Mouse (Mus musculus) limb, embryonic 14.5 days (tissue): Measurements from ENCODE around the gene Alpl. TPM values are rescaled to one million over a fixed set of nuclear protein-coding genes. Genes with fewer than 3 reads are reported as not detected.

Source experiments
- ATAC-seq: fragments of 200-750 bp; cut with Nextera tagmentation; 2 replicates; pipeline ENCODE4 v1.8.0; 2017; ENCODE audit warnings: low read depth, moderate number of reproducible peaks, moderate TSS enrichment; ENCODE audit not compliant: low FRiP score
- DNase-seq: peaks from one replicate; pipeline ENCODE4 v3.0.0-alpha.2; 2015; ENCODE audit warnings: low spot score
- H3K27ac ChIP-seq: fragments of 300-500 bp; sonication (generic); replicated peaks from 2 replicates; pipeline ENCODE4 v1.5.1; 2014; ENCODE audit warnings: low read depth, mild to moderate bottlenecking, low read length, moderate library complexity, mixed read lengths
- H3K27me3 ChIP-seq: fragments of 300-500 bp; sonication (generic); 2 replicates; pipeline ENCODE4 v1.6.1; 2014; ENCODE audit warnings: low read length, mixed read lengths; ENCODE audit not compliant: control insufficient read depth, insufficient read depth
- H3K36me3 ChIP-seq: fragments of 300-500 bp; sonication (generic); 2 replicates; pipeline ENCODE4 v1.6.1; 2014; ENCODE audit warnings: mild to moderate bottlenecking, low read length, moderate library complexity, mixed read lengths; ENCODE audit not compliant: control insufficient read depth, insufficient read depth
- H3K4me1 ChIP-seq: fragments of 300-500 bp; sonication (generic); 2 replicates; pipeline ENCODE4 v1.6.1; 2014; ENCODE audit warnings: antibody characterized with exemption, low read length, mixed read lengths; ENCODE audit not compliant: control insufficient read depth, insufficient read depth
- H3K4me2 ChIP-seq: fragments of 300-500 bp; sonication (generic); replicated peaks from 2 replicates; pipeline ENCODE4 v1.6.1; 2014; ENCODE audit warnings: low read depth, mild to moderate bottlenecking, low read length, moderate library complexity; ENCODE audit not compliant: severe bottlenecking
- H3K4me3 ChIP-seq: fragments of 300-500 bp; sonication (generic); replicated peaks from 2 replicates; pipeline ENCODE4 v1.5.1; 2014; ENCODE audit warnings: low read length
- H3K9ac ChIP-seq: fragments of 300-500 bp; sonication (generic); 2 replicates; pipeline ENCODE4 v1.6.1; 2014; ENCODE audit warnings: mild to moderate bottlenecking, low read depth, low read length, moderate library complexity; ENCODE audit not compliant: severe bottlenecking
- H3K9me3 ChIP-seq: fragments of 300-500 bp; sonication (generic); 2 replicates; pipeline ENCODE4 v1.6.1; 2016; ENCODE audit warnings: low read length; ENCODE audit not compliant: control insufficient read depth
- POLR2A ChIP-seq: fragments of 200-500 bp; IDR thresholded peaks from 2 replicates; pipeline ENCODE4 v1.8.0; 2012; ENCODE audit warnings: inconsistent platforms, mild to moderate bottlenecking, moderate library complexity, borderline replicate concordance; ENCODE audit not compliant: insufficient read depth, insufficient read length; ENCODE audit errors: extremely low read depth
- WGBS: fragments of 180-500 bp; shearing (Covaris S2); extraction: QIAGEN DNeasy Blood & Tissue Kit; methylation state at CpG from one replicate; pipeline ENCODE4 v1.1.7; 2014; 5-methylcytosine and 5-hydroxymethylcytosine counted together
- polyA plus RNA-seq, 2 experiments: library from polyadenylated mRNA; depleted of rRNA in 1 of 2; stranded (reverse) in 1 of 2; unstranded in 1 of 2; fragments of >200 nt; fragmentation: Nextera tagmentation in 1 of 2; extraction: Ambion mirVana in 1 of 2; gene quantifications; 2 replicates each; pipeline versions ENCODE4 v1.2.1 to v1.2.3; 2012 to 2014

The Alpl gene
- polyA plus RNA-seq, 2 experiments = 28.0 to 31.4 TPM

DNA sequence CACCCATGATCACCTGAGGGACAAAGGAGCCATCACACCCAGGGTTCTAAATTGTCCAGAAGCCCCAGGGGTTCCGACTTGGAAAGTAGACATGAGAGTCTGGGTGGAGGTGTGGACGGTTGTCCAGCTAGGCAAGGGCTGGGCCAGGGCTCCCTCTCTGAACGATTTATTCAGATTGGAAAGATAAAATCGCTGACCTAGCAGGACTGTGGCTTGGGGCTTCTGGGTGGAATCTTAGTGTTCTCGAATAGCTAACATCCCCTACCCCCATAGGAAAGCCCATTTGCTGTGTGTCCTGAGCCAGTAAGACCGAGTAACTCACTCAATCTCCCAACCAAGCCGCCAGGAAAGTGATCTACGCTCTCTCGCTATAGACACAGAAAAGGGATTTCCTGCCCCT is 46.5 kb downstream of the Alpl start:
- no peak for TF ChIP-seq POLR2A
- Histone ChIP-seq H3K9ac (no peak overlapping the region), H3K9me3 (no peaks in the 10 kb centered on the region), H3K36me3 (no peaks in the 10 kb centered on the region), H3K27ac (no peak overlapping the region), H3K27me3 (no peaks in the 10 kb centered on the region), H3K4me1 (peaks cover 17% of the 10 kb centered on the region), H3K4me3 (no peak overlapping the region), H3K4me2 (no peak overlapping the region)
- DNase-seq = no peak
- WGBS = 69% methylated on average over 9 of the region's 9 CpGs
- ATAC-seq = no peak

DNA sequence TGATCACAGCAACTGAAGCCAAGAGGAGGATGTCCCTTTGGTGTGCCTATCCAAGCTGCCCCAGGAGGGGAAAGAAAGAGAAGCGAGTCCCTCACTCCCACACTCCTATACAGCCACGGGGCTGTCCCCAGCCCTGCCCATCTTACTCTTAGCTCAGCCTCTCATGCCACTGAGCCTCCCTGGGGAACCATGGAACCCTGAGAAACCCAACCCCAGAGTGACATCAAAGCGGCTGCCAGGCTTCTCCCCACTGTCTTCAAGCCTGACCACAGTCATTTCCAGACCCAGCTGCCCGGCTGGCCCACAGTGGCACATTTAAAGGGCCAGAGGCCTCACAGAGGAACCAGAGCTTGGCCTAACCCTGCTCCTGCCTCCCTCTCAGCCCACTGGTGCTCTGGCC is 47.5 kb downstream of the Alpl start:
- H3K27ac ChIP-seq = no peak overlapping the region
- ATAC-seq = no peak
- no peaks in the 10 kb centered on the region for H3K36me3 ChIP-seq
- peaks cover 17% of the 10 kb centered on the region for H3K4me1 ChIP-seq
- no peak overlapping the region for H3K4me2 ChIP-seq
- no peak for TF ChIP-seq POLR2A
- H3K9me3 ChIP-seq = no peaks in the 10 kb centered on the region
- WGBS = 65% methylated on average over 4 of the region's 4 CpGs
- H3K4me3 ChIP-seq = no peak overlapping the region
- no peak overlapping the region for H3K9ac ChIP-seq
- DNase-seq = no peak
- H3K27me3 ChIP-seq = no peaks in the 10 kb centered on the region

DNA sequence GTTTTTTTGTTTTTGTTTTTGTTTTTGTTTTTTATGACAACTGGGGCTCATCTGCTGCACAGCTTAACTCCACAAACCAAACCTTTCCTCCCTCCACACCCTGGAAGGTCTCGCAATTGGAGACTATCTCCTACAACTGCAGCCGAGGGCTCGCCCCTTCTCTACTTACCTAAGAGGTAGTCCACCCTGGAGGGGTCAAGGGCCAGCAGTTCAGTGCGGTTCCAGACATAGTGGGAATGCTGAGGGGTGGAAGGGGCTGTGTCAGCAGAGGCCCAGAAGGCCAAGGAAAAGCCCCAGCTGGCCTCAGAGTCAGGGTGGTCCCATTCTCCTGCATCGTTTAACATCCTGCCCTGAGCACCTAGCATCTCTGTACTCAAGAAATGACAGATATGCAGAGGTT is 48.6 kb downstream of the Alpl start:
- Histone ChIP-seq H3K27me3 (no peaks in the 10 kb centered on the region), H3K4me2 (no peak overlapping the region), H3K36me3 (no peaks in the 10 kb centered on the region), H3K4me1 (peaks cover 15% of the 10 kb centered on the region), H3K9me3 (no peaks in the 10 kb centered on the region), H3K9ac (no peak overlapping the region), H3K4me3 (no peak overlapping the region), H3K27ac (no peak overlapping the region)
- 85% methylated on average over 5 of the region's 5 CpGs for WGBS
- no peak for ATAC-seq
- TF ChIP-seq POLR2A = no peak
- DNase-seq = no peak

DNA sequence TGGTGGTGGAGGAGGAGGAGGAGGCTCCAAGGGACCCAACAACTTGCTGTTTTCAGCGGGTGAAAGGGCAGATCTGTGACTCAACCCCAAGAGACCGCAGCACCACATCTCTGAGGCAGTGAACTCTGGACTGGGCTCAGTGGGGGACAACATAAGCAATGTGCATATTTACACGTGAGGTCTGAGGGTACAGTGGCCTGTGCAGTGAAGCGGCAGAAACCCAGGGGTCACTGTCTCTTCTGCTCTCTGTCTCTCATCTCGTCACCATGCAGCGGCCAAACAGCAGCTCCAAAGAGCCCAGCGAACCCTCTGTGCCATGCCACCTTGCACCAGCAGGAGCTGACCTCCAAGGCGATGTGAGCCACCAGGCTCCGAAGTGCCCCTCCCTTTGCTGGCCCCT is 49.1 kb downstream of the Alpl start:
- Histone ChIP-seq H3K9ac (no peak overlapping the region), H3K27ac (no peak overlapping the region), H3K9me3 (no peaks in the 10 kb centered on the region), H3K4me2 (no peak overlapping the region), H3K27me3 (no peaks in the 10 kb centered on the region), H3K4me1 (peaks cover 12% of the 10 kb centered on the region), H3K4me3 (no peak overlapping the region), H3K36me3 (no peaks in the 10 kb centered on the region)
- 85% methylated on average over 9 of the region's 9 CpGs for WGBS
- ATAC-seq = no peak
- DNase-seq = no peak
- TF ChIP-seq POLR2A = no peak

DNA sequence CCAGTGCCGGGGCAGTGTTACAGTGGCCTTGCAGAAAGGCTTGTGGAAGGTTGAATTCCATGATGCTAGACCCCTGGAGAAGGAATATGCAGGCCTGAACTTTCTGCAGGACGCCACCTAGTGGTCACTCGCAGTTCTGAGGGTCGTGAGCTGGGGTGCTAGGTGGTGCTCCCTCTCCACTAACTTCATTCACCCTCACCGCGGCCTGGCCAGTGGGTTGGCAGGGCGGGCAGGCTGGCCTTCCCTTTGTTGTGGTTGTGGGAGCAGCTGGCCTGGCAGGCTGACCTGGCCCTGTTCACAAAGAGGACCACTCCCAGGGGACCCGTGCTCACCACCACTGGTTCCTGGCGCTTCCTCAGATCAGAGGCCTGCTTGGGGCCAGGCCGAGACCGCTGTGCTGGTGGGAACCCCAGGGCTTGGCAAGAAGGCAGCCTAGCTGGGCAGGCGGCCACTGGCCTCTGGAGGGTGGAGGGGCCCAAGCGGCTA is 51.7 kb downstream of the Alpl start:
- Histone ChIP-seq H3K4me1 (peaks cover 5% of the 10 kb centered on the region), H3K27ac (no peak overlapping the region), H3K4me2 (no peak overlapping the region), H3K36me3 (no peaks in the 10 kb centered on the region), H3K9me3 (no peaks in the 10 kb centered on the region), H3K4me3 (no peak overlapping the region), H3K9ac (no peak overlapping the region), H3K27me3 (no peaks in the 10 kb centered on the region)
- 68% methylated on average over 13 of the region's 13 CpGs for WGBS
- no peak for TF ChIP-seq POLR2A
- DNase-seq (no peak), ATAC-seq (no peak)

DNA sequence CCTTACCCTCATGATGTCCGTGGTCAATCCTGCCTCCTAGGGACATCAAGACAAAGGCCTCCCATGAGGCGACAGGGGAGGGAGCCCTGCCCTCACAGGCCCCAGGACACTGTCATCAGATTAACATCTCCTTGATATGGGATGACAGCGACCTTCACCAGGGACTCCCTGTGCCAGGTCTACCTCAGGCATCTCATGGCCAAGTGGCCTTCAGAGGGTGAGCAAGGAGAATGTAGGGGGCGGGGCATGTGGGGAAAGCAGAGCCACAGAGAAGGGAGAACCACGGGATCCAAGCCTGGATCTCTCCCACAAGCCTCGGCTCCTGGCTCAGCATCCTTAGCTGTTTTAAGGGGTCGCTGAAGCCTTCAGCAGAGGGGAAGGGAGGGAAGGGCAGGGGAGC is 52.4 kb downstream of the Alpl start:
- H3K4me3 ChIP-seq = no peak overlapping the region
- ATAC-seq (no peak), DNase-seq (no peak)
- no peak for TF ChIP-seq POLR2A
- no peak overlapping the region for H3K9ac ChIP-seq
- no peaks in the 10 kb centered on the region for H3K9me3 ChIP-seq
- H3K27ac ChIP-seq = no peak overlapping the region
- no peak overlapping the region for H3K4me2 ChIP-seq
- peaks cover 1% of the 10 kb centered on the region for H3K4me1 ChIP-seq
- H3K36me3 ChIP-seq = no peaks in the 10 kb centered on the region
- WGBS = 69% methylated on average over 7 of the region's 7 CpGs
- H3K27me3 ChIP-seq = no peaks in the 10 kb centered on the region
